Mouse (Mus musculus): ENCODE data around the gene C2cd2l.
"Not testable (repeated sequence)": the region's sequence is repeated elsewhere in the genome, so short reads cannot be mapped to it uniquely, and the experiment has no call there.

Gene C2cd2l

GRCm38 (mm10) chr9:44313476-44314256 lies 6.4 kb downstream of the C2cd2l start:
- DNase-seq (ENCODE audit: low spot score) = no peak

GRCm38 (mm10) chr9:44311136-44312134 lies 8.7 kb downstream of the C2cd2l start:
- DNase-seq (ENCODE audit: low spot score) = no peak

GRCm38 (mm10) chr9:44310750-44311135 lies 9.3 kb downstream of the C2cd2l start:
- no peak for DNase-seq (ENCODE audit: low spot score)

GRCm38 (mm10) chr9:44309756-44310155 lies 10.3 kb downstream of the C2cd2l start:
- DNase-seq (ENCODE audit: low spot score) = no peak

- no peak for DNase-seq (ENCODE audit: low spot score)
Observed at GRCm38 (mm10) chr9:44307248-44307647, 12.8 kb downstream of the C2cd2l start.

- DNase-seq (ENCODE audit: low spot score) = no peak
Observed at GRCm38 (mm10) chr9:44306532-44306931, 13.6 kb downstream of the C2cd2l start.

GRCm38 (mm10) chr9:44305466-44306079 lies 14.5 kb downstream of the C2cd2l start, which contains the start of gene Hinfp:
TSS of gene Hinfp (minus strand) at chr9:44305671.
- peak; percentile 98 for DNase-seq (ENCODE audit: low spot score)

GRCm38 (mm10) chr9:44300001-44300400 lies 20.1 kb downstream of the C2cd2l start:
- not testable (repeated sequence) for DNase-seq (ENCODE audit: low spot score)

GRCm38 (mm10) chr9:44292490-44292889 lies 27.6 kb downstream of the C2cd2l start:
- DNase-seq (ENCODE audit: low spot score) = no peak

- DNase-seq (ENCODE audit: low spot score) = no peak
Observed at GRCm38 (mm10) chr9:44288959-44289291, 31.2 kb downstream of the C2cd2l start.

- peak; percentile 41 for DNase-seq (ENCODE audit: low spot score)
Observed at GRCm38 (mm10) chr9:44288076-44288958, 31.8 kb downstream of the C2cd2l start, which contains the start of gene Abcg4. TSS of gene Abcg4 (minus strand) at chr9:44288615.

GRCm38 (mm10) chr9:44287401-44288075 lies 32.5 kb downstream of the C2cd2l start:
- DNase-seq (ENCODE audit: low spot score) = peak; percentile 52

- DNase-seq (ENCODE audit: low spot score) = no peak
Observed at GRCm38 (mm10) chr9:44287003-44287400, 33.1 kb downstream of the C2cd2l start.

- no peak for DNase-seq (ENCODE audit: low spot score)
Observed at GRCm38 (mm10) chr9:44286256-44286850, 33.7 kb downstream of the C2cd2l start.

GRCm38 (mm10) chr9:44283183-44283582 lies 36.9 kb downstream of the C2cd2l start:
- no peak for DNase-seq (ENCODE audit: low spot score)

- DNase-seq (ENCODE audit: low spot score) = no peak
Observed at GRCm38 (mm10) chr9:44269973-44270372, 50.1 kb downstream of the C2cd2l start.

- DNase-seq (ENCODE audit: low spot score) = no peak
Observed at GRCm38 (mm10) chr9:44269077-44269476, 51.0 kb downstream of the C2cd2l start.

- no peak for DNase-seq (ENCODE audit: low spot score)
Observed at GRCm38 (mm10) chr9:44268432-44268831, 51.7 kb downstream of the C2cd2l start, which contains the start of gene Nlrx1. TSS of gene Nlrx1 (minus strand) at chr9:44268599.

- peak; percentile 93 for DNase-seq (ENCODE audit: low spot score)
Observed at GRCm38 (mm10) chr9:44268027-44268360, 52.1 kb downstream of the C2cd2l start.

GRCm38 (mm10) chr9:44267319-44268026 lies 52.6 kb downstream of the C2cd2l start:
- DNase-seq (ENCODE audit: low spot score) = peak; percentile 31

All from ovary, postnatal 36 days (tissue).